Mouse (Mus musculus) bone marrow macrophage, adult 2 months (primary cell): ENCODE data around the gene Avil.

ENCODE experiments used
- CTCF ChIP-seq: IDR thresholded peaks from 2 replicates; pipeline ENCODE4 v1.5.1; 2012; ENCODE audit warnings: low read depth, mild to moderate bottlenecking, low read length, moderate library complexity
- POLR2A ChIP-seq: IDR thresholded peaks from 2 replicates; pipeline ENCODE4 v1.6.1; 2012; ENCODE audit warnings: mild to moderate bottlenecking, low read depth, low read length, borderline replicate concordance

DNA sequence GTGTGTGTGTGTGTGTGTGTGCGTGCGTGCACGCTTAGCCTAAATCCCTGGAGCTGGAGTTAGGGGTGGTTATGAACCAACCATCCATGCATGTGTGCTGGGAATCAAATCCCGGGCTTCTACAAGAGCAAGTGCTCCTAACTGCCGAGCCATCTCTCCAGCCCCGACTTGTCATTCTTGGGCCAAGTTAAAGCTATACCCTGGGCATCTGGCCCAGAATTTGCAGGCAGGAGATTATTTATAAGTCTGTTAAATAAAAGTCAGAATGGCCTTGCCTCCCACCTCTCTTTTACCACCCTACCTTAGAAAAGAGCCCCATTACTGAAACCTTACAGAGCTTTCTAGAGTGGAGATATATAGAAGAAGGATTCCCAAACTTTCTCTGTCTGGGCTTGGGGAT, 24.8 kb upstream of the Avil start:
- TF ChIP-seq POLR2A (no peak), CTCF (no peak)
